Mouse (Mus musculus) CH12.LX (cell line): Measurements from ENCODE around the gene Mlf1. TPM values are rescaled to one million over a fixed set of nuclear protein-coding genes. Genes with fewer than 3 reads are reported as not detected.
A peak's percentile ranks its signal among the peaks of the same experiment; 100 is the strongest.

ENCODE experiments used
- DNase-seq: peaks from one replicate; pipeline ENCODE4 v3.0.0-alpha.2; 2013; ENCODE audit errors: extremely low read depth
- H3K27ac ChIP-seq: 2 replicates; pipeline ENCODE4 v1.5.1; 2012; ENCODE audit warnings: low read depth, mild to moderate bottlenecking, control low read depth, moderate library complexity; ENCODE audit not compliant: insufficient read depth
- H3K27me3 ChIP-seq: replicated peaks from 2 replicates; pipeline ENCODE3; 2012; ENCODE audit warnings: inconsistent platforms
- H3K36me3 ChIP-seq, 2 experiments: replicated peaks in 1 of 2; 2 replicates each; pipeline versions ENCODE3 to v1.6.1; 2012; ENCODE audit warnings: inconsistent platforms in 1 of 2, low read length in 1 of 2, mild to moderate bottlenecking in 1 of 2, mixed read lengths in 1 of 2, moderate library complexity in 1 of 2; ENCODE audit not compliant: control insufficient read depth in 1 of 2, insufficient read depth in 1 of 2
- H3K4me1 ChIP-seq, 2 experiments: 2 replicates each; pipeline ENCODE4 v1.6.1; 2012; ENCODE audit warnings: inconsistent platforms in 1 of 2, moderate library complexity in 1 of 2; ENCODE audit not compliant: insufficient read depth in 2 of 2, control insufficient read depth in 1 of 2
- H3K4me2 ChIP-seq: 2 replicates; pipeline ENCODE4 v1.6.1; 2012; ENCODE audit warnings: low read depth, mild to moderate bottlenecking, control low read depth; ENCODE audit not compliant: poor library complexity, insufficient read depth, severe bottlenecking
- H3K4me3 ChIP-seq, 3 experiments: fragments of 150-350 bp in 1 of 3; sonication (generic) in 1 of 3; replicated peaks in 1 of 3; 2 replicates each; pipeline versions ENCODE3 to v1.5.1; 2011 to 2012; ENCODE audit warnings: low read depth in 2 of 3, low read length in 2 of 3, mild to moderate bottlenecking in 2 of 3, moderate library complexity in 2 of 3, control low read depth in 1 of 3, improper control_type of control experiment in 1 of 3, inconsistent platforms in 1 of 3, mixed read lengths in 1 of 3; ENCODE audit not compliant: poor library complexity in 1 of 3
- H3K79me2 ChIP-seq: replicated peaks from 2 replicates; pipeline ENCODE4 v1.6.1; 2012; ENCODE audit warnings: mild to moderate bottlenecking, moderate library complexity; ENCODE audit not compliant: control insufficient read depth, poor library complexity, insufficient read depth, severe bottlenecking; ENCODE audit errors: extremely low read depth
- H3K9ac ChIP-seq: 2 replicates; pipeline ENCODE4 v1.6.1; 2012; ENCODE audit warnings: low read depth, mild to moderate bottlenecking, control low read depth, moderate library complexity; ENCODE audit not compliant: insufficient read depth
- H3K9me3 ChIP-seq: replicated peaks from 2 replicates; pipeline ENCODE3; 2012; ENCODE audit warnings: low read length, inconsistent platforms, mixed read lengths
- CTCF ChIP-seq, 2 experiments: IDR thresholded peaks in 1 of 2; conservative IDR thresholded peaks in 1 of 2; 2 replicates each; pipeline ENCODE4 v1.5.1; 2011 to 2012; ENCODE audit warnings: low read depth in 2 of 2, low read length in 2 of 2, improper control_type of control experiment in 1 of 2, inconsistent platforms in 1 of 2, mild to moderate bottlenecking in 1 of 2, moderate library complexity in 1 of 2
- EP300 ChIP-seq: IDR thresholded peaks from 2 replicates; pipeline ENCODE4 v1.6.1; 2011; ENCODE audit warnings: low read length, improper control_type of control experiment
- JUND ChIP-seq: conservative IDR thresholded peaks from 2 replicates; pipeline ENCODE4 v1.6.1; 2011; ENCODE audit warnings: low read depth, low read length, improper control_type of control experiment
- KAT2A ChIP-seq: IDR thresholded peaks from 2 replicates; pipeline ENCODE4 v1.6.1; 2012; ENCODE audit warnings: low read length, improper control_type of control experiment, inconsistent platforms; ENCODE audit not compliant: insufficient replicate concordance
- MAFK ChIP-seq: IDR thresholded peaks from 2 replicates; pipeline ENCODE4 v1.6.1; 2011; ENCODE audit warnings: low read length, improper control_type of control experiment; ENCODE audit not compliant: insufficient replicate concordance
- MAX ChIP-seq: IDR thresholded peaks from 2 replicates; pipeline ENCODE4 v1.6.1; 2011; ENCODE audit warnings: low read length, improper control_type of control experiment
- MEF2A ChIP-seq: IDR thresholded peaks from 2 replicates; pipeline ENCODE4 v1.6.1; 2014; ENCODE audit warnings: low read depth, mild to moderate bottlenecking, inconsistent platforms, low read length, improper control_type of control experiment, borderline replicate concordance
- NELFE ChIP-seq: IDR thresholded peaks from 2 replicates; pipeline ENCODE4 v1.6.1; 2011; ENCODE audit warnings: low read depth, low read length, improper control_type of control experiment
- POLR2AphosphoS2 ChIP-seq: IDR thresholded peaks from 2 replicates; pipeline ENCODE4 v1.6.1; 2011; ENCODE audit warnings: low read depth, low read length, improper control_type of control experiment
- RAD21 ChIP-seq: IDR thresholded peaks from 2 replicates; pipeline ENCODE4 v1.6.1; 2011; ENCODE audit warnings: low read depth, mild to moderate bottlenecking, low read length, improper control_type of control experiment, moderate library complexity
- SMC3 ChIP-seq: IDR thresholded peaks from 2 replicates; pipeline ENCODE4 v1.6.1; 2011; ENCODE audit warnings: low read depth, low read length, improper control_type of control experiment
- TCF12 ChIP-seq: IDR thresholded peaks from 2 replicates; pipeline ENCODE4 v1.6.1; 2014; ENCODE audit warnings: low read depth, mild to moderate bottlenecking, inconsistent platforms, low read length, improper control_type of control experiment
- ZC3H11A ChIP-seq: IDR thresholded peaks from 2 replicates; pipeline ENCODE4 v1.6.1; 2012; ENCODE audit warnings: low read depth, mild to moderate bottlenecking, inconsistent platforms, low read length, improper control_type of control experiment
- ZNF384 ChIP-seq: IDR thresholded peaks from 2 replicates; pipeline ENCODE4 v1.6.1; 2012; ENCODE audit warnings: low read depth, low read length, improper control_type of control experiment, inconsistent platforms
- dilution Hi-C: fragments of 300-500 bp; cut with MboI; formaldehyde crosslinking; loops from 2 replicates; pipeline ENCODE4 v1.14.3; 2020; ENCODE audit warnings: low sequenced_read_pairs; ENCODE audit not compliant: extremely low pct_unique_long_range_greater_than_20kb, extremely low pct_ligation_motif_present
- in situ Hi-C: fragments of 300-500 bp; cut with MboI; formaldehyde crosslinking; loops from 3 replicates; pipeline ENCODE4 v1.14.3; 2019; ENCODE audit warnings: low sequenced_read_pairs, low pct_ligation_motif_present, low pct_unique_long_range_greater_than_20kb, mixed read lengths
- polyA plus RNA-seq: library from polyadenylated mRNA; unstranded; fragments of >175 nt; gene quantifications from 2 replicates; pipeline ENCODE4 v1.2.1, GENCODE M21; 2012; ENCODE audit warnings: low read depth; ENCODE audit not compliant: insufficient read length
- total RNA-seq, 2 experiments: library from RNA; depleted of rRNA; stranded (reverse); fragments of 300-350 nt in 1 of 2; fragments of >200 nt in 1 of 2; gene quantifications; 2 replicates each; pipeline ENCODE4 v1.2.3; 2012 to 2014

Gene Mlf1
- total and polyA plus RNA-seq, 3 experiments: not detected

GRCm38 (mm10) chr3:67343004-67343662 lies 30.8 kb upstream of the Mlf1 start:
- DNase-seq: peak; percentile 37
- H3K9ac ChIP-seq: no peak overlapping the region
- H3K36me3 ChIP-seq: no peaks in the 10 kb centered on the region
- H3K27me3 ChIP-seq: no peaks in the 10 kb centered on the region
- dilution Hi-C loops (no loop called here), in situ Hi-C loops (loop anchor here (10.0 to 25.0 kb wide), 3 partner anchors 356 to 1008 kb away; partner anchors contain the start of genes Rsrc1 and Shox2)
- no peaks in the 10 kb centered on the region for H3K9me3 ChIP-seq
- H3K79me2 ChIP-seq: no peaks in the 10 kb centered on the region
- no peak overlapping the region for H3K4me3 ChIP-seq
- peaks cover 0 to 41% of the 10 kb centered on the region in 2 experiments; a peak in 2 of 4 replicates for H3K4me1 ChIP-seq
- no peak overlapping the region for H3K27ac ChIP-seq
- TF ChIP-seq CTCF (conservative IDR thresholded peaks at IDR 0.05 in 1 of 2, IDR thresholded peaks at IDR 0.05 in 1 of 2; ENCODE audit: low read depth in 2 of 2, low read length in 2 of 2): peak in 1 of 2 experiments; percentile 62; a peak in 2 of 4 replicates
- no peak for TF ChIP-seq EP300
- peak; percentile 65 for TF ChIP-seq RAD21
- no peak overlapping the region for H3K4me2 ChIP-seq

- Histone ChIP-seq H3K4me1 (peaks cover 0 to 29% of the 10 kb centered on the region in 2 experiments; a peak in 2 of 4 replicates), H3K79me2 (no peaks in the 10 kb centered on the region), H3K27me3 (no peaks in the 10 kb centered on the region), H3K27ac (no peak overlapping the region), H3K36me3 (no peaks in the 10 kb centered on the region), H3K4me3 (no peak overlapping the region), H3K9me3 (no peaks in the 10 kb centered on the region), H3K4me2 (no peak overlapping the region), H3K9ac (no peak overlapping the region)
- in situ Hi-C loops (loop anchor here (10.0 to 25.0 kb wide), 3 partner anchors 357 to 1010 kb away; partner anchors contain the start of genes Rsrc1 and Shox2), dilution Hi-C loops (no loop called here)
- TF ChIP-seq ZC3H11A (no peak), CTCF (conservative IDR thresholded peaks at IDR 0.05 in 1 of 2, IDR thresholded peaks at IDR 0.05 in 1 of 2; ENCODE audit: low read depth in 2 of 2, low read length in 2 of 2) (peak; percentile 56 to 82; a peak in 3 of 4 replicates), MEF2A (no peak), RAD21 (peak; percentile 82), SMC3 (peak; percentile 70), MAFK (no peak)
- DNase-seq: peak; percentile 71
Measured at GRCm38 (mm10) chr3:67344599-67344998, 29.3 kb upstream of the Mlf1 start.

GRCm38 (mm10) chr3:67346674-67347073 lies 27.2 kb upstream of the Mlf1 start:
- peaks cover 0 to 18% of the 10 kb centered on the region in 2 experiments; a peak in 2 of 4 replicates for H3K4me1 ChIP-seq
- H3K36me3 ChIP-seq: peaks cover 0 to 2% of the 10 kb centered on the region in 2 experiments
- H3K27me3 ChIP-seq: no peaks in the 10 kb centered on the region
- H3K27ac ChIP-seq: no peak overlapping the region
- DNase-seq: no peak
- in situ Hi-C loops (loop anchor here (10.0 to 25.0 kb wide), 3 partner anchors 359 to 1012 kb away; partner anchors contain the start of genes Rsrc1 and Shox2), dilution Hi-C loops (no loop called here)
- TF ChIP-seq NELFE (no peak), SMC3 (no peak), TCF12 (no peak), ZNF384 (no peak), MAX (no peak), JUND (no peak), KAT2A (no peak), ZC3H11A (no peak), POLR2AphosphoS2 (no peak)
- H3K4me3 ChIP-seq: no peak overlapping the region
- no peaks in the 10 kb centered on the region for H3K9me3 ChIP-seq
- H3K4me2 ChIP-seq: no peak overlapping the region
- no peak overlapping the region for H3K9ac ChIP-seq
- H3K79me2 ChIP-seq: no peaks in the 10 kb centered on the region
